ENCODE assay signal across 27 mouse cellular contexts in genomic region chr4:141398545-141398944, GRCm38 (mm10). TPM values are rescaled to one million over a fixed set of nuclear protein-coding genes. Genes with fewer than 3 reads are reported as not detected.
DNase-seq lines count a peak whose midpoint lies in the region; ATAC-seq and TF ChIP-seq lines count a peak whose summit lies in the region.
"Had no signal": no experiment of that assay in that cellular context is flagged by ENCODE, and none has a peak within 500 bp of the region (broad histone marks: within the 10 kb centered on the region; RNA-seq: fewer than 3 reads in every experiment).

Gene Clcnka (minus strand): TSS chr4:141398724.

- H3K4me3 ChIP-seq in lung, embryonic 16.5 days (ENCODE audit: low read length) = no peak within 1 kb of the TSS
- no peak within 1 kb of the TSS for H3K4me3 ChIP-seq in hindbrain, postnatal 0 days (ENCODE audit: low read length)
- H3K4me3 ChIP-seq: forebrain, embryonic 15.5 days; heart, embryonic 13.5 days; left cerebral cortex, adult 2 months; neural tube, embryonic 15.5 days had no signal

- peak; percentile 47 for ATAC-seq in lung, embryonic 16.5 days (ENCODE audit: low read depth)
- no peak for ATAC-seq in hindbrain, postnatal 0 days
- ATAC-seq: forebrain, embryonic 15.5 days; midbrain, embryonic 16.5 days had no signal

- 0 out of 2 replicates have a peak within 1 kb of the TSS, but pooled peaks have one; percentile 16 for H3K9ac ChIP-seq in lung, embryonic 16.5 days (ENCODE audit: low read length)
- H3K9ac ChIP-seq in hindbrain, postnatal 0 days (replicated peaks; ENCODE audit: low read length) = no peak within 1 kb of the TSS
- H3K9ac ChIP-seq: forebrain, embryonic 15.5 days; heart, embryonic 13.5 days; liver, embryonic 14.5 days; neural tube, embryonic 15.5 days had no signal

- peaks cover 5% of the 10 kb centered on the region for H3K4me1 ChIP-seq in lung, embryonic 16.5 days (replicated peaks; ENCODE audit: control insufficient read depth, insufficient read depth, low read length)
- H3K4me1 ChIP-seq in hindbrain, postnatal 0 days (ENCODE audit: insufficient read depth, low read length) = no peaks in the 10 kb centered on the region
- H3K4me1 ChIP-seq: forebrain, embryonic 15.5 days had no signal

- no peaks in the 10 kb centered on the region for H3K9me3 ChIP-seq in lung, embryonic 16.5 days (ENCODE audit: control insufficient read depth, low read length)
- H3K9me3 ChIP-seq in hindbrain, postnatal 0 days (ENCODE audit: low read length) = no peaks in the 10 kb centered on the region
- H3K9me3 ChIP-seq: forebrain, embryonic 15.5 days; heart, embryonic 13.5 days; neural tube, embryonic 15.5 days had no signal

- H3K27ac ChIP-seq in lung, embryonic 16.5 days (ENCODE audit: low read length) = no peak within 1 kb of the TSS
- H3K27ac ChIP-seq in hindbrain, postnatal 0 days = no peak within 1 kb of the TSS
- H3K27ac ChIP-seq: forebrain, embryonic 15.5 days; heart, embryonic 13.5 days; left cerebral cortex, adult 2 months; liver, embryonic 14.5 days; neural tube, embryonic 15.5 days had no signal

- WGBS in lung, embryonic 16.5 days = 35% methylated on average over 12 of the region's 12 CpGs
- 66% methylated on average over 12 of the region's 12 CpGs for WGBS in hindbrain, postnatal 0 days

- peak; percentile 88 for DNase-seq in heart, adult 11 months
- DNase-seq in heart, postnatal 10 days = no peak
- no peak for DNase-seq in lung, postnatal 25 days (ENCODE audit: low spot score)
- peak; percentile 76 for DNase-seq in kidney, postnatal 14 days
- DNase-seq in cerebellum, adult 11-12 months = no peak
- no peak for DNase-seq in retina, postnatal 1 day
- no peak for DNase-seq in hindbrain, postnatal 0 days (ENCODE audit: low spot score)
- DNase-seq: adrenal gland, adult 2 months; cerebellum, postnatal 25 days; embryo, embryonic 11 days; heart, adult 18-20 months; left cerebral cortex, postnatal 4 days; lung, postnatal 14 days; right cerebral cortex, postnatal 14 days; thymus, adult 18-20 months; thymus, postnatal 4 days had no signal

- H3K4me2 ChIP-seq in lung, embryonic 16.5 days (ENCODE audit: low read depth, low read length) = no peak within 1 kb of the TSS
- no peak within 1 kb of the TSS for H3K4me2 ChIP-seq in hindbrain, postnatal 0 days (ENCODE audit: low read depth, low read length)
- H3K4me2 ChIP-seq: forebrain, embryonic 15.5 days; heart, embryonic 13.5 days; neural tube, embryonic 15.5 days had no signal

- TF ChIP-seq CTCF in hindbrain, postnatal 0 days (IDR thresholded peaks at IDR 0.05; ENCODE audit: low read depth) = no peak

- intact Hi-C loops in heart, postnatal 10 days (cut with DNase I) = no loop called here

- H3K27me3 ChIP-seq in lung, embryonic 16.5 days (ENCODE audit: control insufficient read depth, insufficient read depth, low read depth, low read length) = no peaks in the 10 kb centered on the region
- no peaks in the 10 kb centered on the region for H3K27me3 ChIP-seq in hindbrain, postnatal 0 days (ENCODE audit: insufficient read depth, low read length)
- H3K27me3 ChIP-seq: forebrain, embryonic 15.5 days had no signal

- no peaks in the 10 kb centered on the region for H3K36me3 ChIP-seq in lung, embryonic 16.5 days (ENCODE audit: control insufficient read depth, insufficient read depth, low read length)
- no peaks in the 10 kb centered on the region for H3K36me3 ChIP-seq in hindbrain, postnatal 0 days (ENCODE audit: insufficient read depth, low read length)
- H3K36me3 ChIP-seq: forebrain, embryonic 15.5 days; heart, embryonic 13.5 days; neural tube, embryonic 15.5 days had no signal

RNA-seq across cellular contexts. Expression of gene Clcnka, which starts in this region (rescaled TPM):
- total RNA-seq in heart, postnatal 10 days (2021) = not detected
- polyA plus RNA-seq in lung, embryonic 16.5 days (2015; fragmentation: Nextera tagmentation; extraction: Ambion mirVana) = 0.24 and 0.28 TPM in 2 replicates
- total RNA-seq in hindbrain, postnatal 0 days (2014; rRNA removed) = 1.1 and 1.2 TPM in 2 replicates
- polyA plus RNA-seq in hindbrain, postnatal 0 days (2015; fragmentation: Nextera tagmentation; extraction: Ambion mirVana) = 0.95 and 0.98 TPM in 2 replicates
- total RNA-seq: adrenal gland, adult 2 months; gastrocnemius, adult 8-10 months; heart, adult 18-20 months; hematopoietic stem cell, adult 5-6 weeks; layer of hippocampus, adult 8-10 months; megakaryocyte-erythroid progenitor cell, adult 5-6 weeks had no signal
- polyA plus RNA-seq: forebrain, embryonic 15.5 days; heart, embryonic 13.5 days; liver, embryonic 14.5 days; neural tube, embryonic 15.5 days had no signal

Comparison
In these comparisons a context has a peak if more than half of its experiments do, and no peak if none do; other contexts are left out.
1. DNase-seq: peak in heart, adult 11 months (single experiment) and kidney, postnatal 14 days (single experiment); none in heart, postnatal 10 days (0 of 2), lung, postnatal 25 days (single experiment), cerebellum, adult 11-12 months (single experiment), retina, postnatal 1 day (single experiment) and hindbrain, postnatal 0 days (single experiment).
2. Peak in ATAC-seq and H3K9ac ChIP-seq in lung, embryonic 16.5 days; RNA of the gene not detected or under 1 TPM.